Mouse (Mus musculus): ENCODE measurements around the gene Ckm. TPM values are rescaled to one million over a fixed set of nuclear protein-coding genes. Genes with fewer than 3 reads are reported as not detected.
A peak's percentile ranks its signal among the peaks of the same experiment; 100 is the strongest.

The Ckm gene
- total and polyA plus RNA-seq, 2 experiments from 2014 or later, result 4,665 to 5,632 TPM

GRCm38 (mm10) chr7:19457414-19458071 is 53.0 kb downstream of the Ckm start:
- Histone ChIP-seq H3K36me3 (replicated peaks; ENCODE audit: control insufficient read depth, insufficient read depth, low read length) (no peaks in the 10 kb centered on the region; the same call in 1 of the 2 replicates), H3K4me1 (ENCODE audit: control insufficient read depth, insufficient read depth) (peaks cover 14% of the 10 kb centered on the region), H3K9me3 (replicated peaks; ENCODE audit: control insufficient read depth, low read length) (no peaks in the 10 kb centered on the region), H3K9ac (replicated peaks; ENCODE audit: low read depth, low read length) (peak overlapping the region; percentile 87), H3K4me2 (ENCODE audit: low read depth, low read length) (peak overlapping the region; percentile 96), H3K4me3 (ENCODE audit: low read depth, low read length) (peak overlapping the region; percentile 79), H3K27me3 (ENCODE audit: control insufficient read depth, insufficient read depth, low read length) (0 out of 2 replicates have a peak, but pooled peaks cover 1% of the 10 kb centered on the region), H3K27ac (ENCODE audit: low read depth) (peak overlapping the region; percentile 69)
- DNase-seq (ENCODE audit: low spot score), result no peak
- TF ChIP-seq CTCF (IDR thresholded peaks at IDR 0.05; ENCODE audit: low read depth) (no peak), EP300 (IDR thresholded peaks at IDR 0.05; ENCODE audit: low read depth) (no peak)
- peak; percentile 1; the same call in 1 of the 2 replicates for ATAC-seq (ENCODE audit: insufficient read depth, low read depth)
- 10% methylated on average over 14 of the region's 14 CpGs for WGBS

- DNase-seq (ENCODE audit: low spot score) (peak; percentile 76), ATAC-seq (ENCODE audit: insufficient read depth, low read depth) (peak; percentile 75)
Measured at GRCm38 (mm10) chr7:19458072-19458486, 53.5 kb downstream of the Ckm start.

DNA sequence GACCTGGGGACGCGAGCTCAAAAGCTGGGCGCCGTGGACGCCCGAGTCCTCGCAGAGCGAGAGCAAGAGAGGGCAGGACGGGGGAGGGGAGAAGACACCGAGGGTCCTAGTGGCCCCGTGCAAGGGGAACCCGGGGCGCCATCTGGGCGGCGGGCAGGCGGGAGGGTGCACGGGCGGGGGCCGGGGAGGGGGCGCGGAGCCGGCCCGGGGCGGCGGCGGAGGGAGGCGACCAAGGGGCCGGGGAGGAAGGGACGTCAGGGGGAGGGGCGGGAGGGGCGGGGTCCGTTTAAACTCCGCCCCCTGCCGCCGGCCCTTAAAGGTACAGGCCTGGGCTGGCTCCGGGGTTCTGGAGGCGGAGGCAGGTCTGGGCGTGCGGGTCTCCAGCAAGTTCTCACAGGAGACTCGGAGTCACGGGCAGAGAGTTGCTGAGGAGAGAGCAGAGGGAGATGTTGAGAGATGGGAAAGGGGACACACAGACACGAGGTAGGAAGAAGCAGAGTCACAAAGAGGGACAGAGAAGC is 54.1 kb downstream of the Ckm start, which contains the start of gene Mark4:
Mark4 (minus strand) TSS at position 231 of the 521 bp plus-strand sequence.
- TF ChIP-seq EP300 (IDR thresholded peaks at IDR 0.05; ENCODE audit: low read depth) (no peak), CTCF (IDR thresholded peaks at IDR 0.05; ENCODE audit: low read depth) (no peak)
- peak within 1 kb of the TSS; percentile 96 for H3K4me2 ChIP-seq (ENCODE audit: low read depth, low read length)
- peak within 1 kb of the TSS; percentile 87 for H3K9ac ChIP-seq (replicated peaks; ENCODE audit: low read depth, low read length)
- WGBS, result under 1% methylated on average over 31 of the region's 42 CpGs
- ATAC-seq (ENCODE audit: insufficient read depth, low read depth) (peak; percentile 89), DNase-seq (ENCODE audit: low spot score) (peak; percentile 86)
- no peaks in the 10 kb centered on the region; the same call in 1 of the 2 replicates for H3K36me3 ChIP-seq (replicated peaks; ENCODE audit: control insufficient read depth, insufficient read depth, low read length)
- peaks cover 14% of the 10 kb centered on the region for H3K4me1 ChIP-seq (ENCODE audit: control insufficient read depth, insufficient read depth)
- H3K9me3 ChIP-seq (replicated peaks; ENCODE audit: control insufficient read depth, low read length), result no peaks in the 10 kb centered on the region
- H3K27ac ChIP-seq (ENCODE audit: low read depth), result peak within 1 kb of the TSS; percentile 69
- H3K4me3 ChIP-seq (ENCODE audit: low read depth, low read length), result peak within 1 kb of the TSS; percentile 79
- H3K27me3 ChIP-seq (ENCODE audit: control insufficient read depth, insufficient read depth, low read length), result 0 out of 2 replicates have a peak, but pooled peaks cover 3% of the 10 kb centered on the region

More at GRCm38 (mm10) chr7:19458072-19458486, 53.5 kb downstream of the Ckm start:
- Histone ChIP-seq H3K4me1 (ENCODE audit: control insufficient read depth, insufficient read depth) (peaks cover 14% of the 10 kb centered on the region), H3K9ac (replicated peaks; ENCODE audit: low read depth, low read length) (peak overlapping the region; percentile 87), H3K9me3 (replicated peaks; ENCODE audit: control insufficient read depth, low read length) (no peaks in the 10 kb centered on the region), H3K27me3 (ENCODE audit: control insufficient read depth, insufficient read depth, low read length) (0 out of 2 replicates have a peak, but pooled peaks cover 3% of the 10 kb centered on the region), H3K36me3 (replicated peaks; ENCODE audit: control insufficient read depth, insufficient read depth, low read length) (no peaks in the 10 kb centered on the region; the same call in 1 of the 2 replicates), H3K4me2 (ENCODE audit: low read depth, low read length) (peak overlapping the region; percentile 96), H3K4me3 (ENCODE audit: low read depth, low read length) (peak overlapping the region; percentile 79), H3K27ac (ENCODE audit: low read depth) (peak overlapping the region; percentile 69)
- under 1% methylated on average over 28 of the region's 31 CpGs for WGBS
- TF ChIP-seq CTCF (IDR thresholded peaks at IDR 0.05; ENCODE audit: low read depth) (peak; percentile 39), EP300 (IDR thresholded peaks at IDR 0.05; ENCODE audit: low read depth) (no peak)

- H3K9me3 ChIP-seq (replicated peaks; ENCODE audit: control insufficient read depth, low read length), result no peaks in the 10 kb centered on the region
- peak overlapping the region; percentile 96 for H3K4me2 ChIP-seq (ENCODE audit: low read depth, low read length)
- peak overlapping the region; percentile 7; the same call in 1 of the 2 replicates for H3K27ac ChIP-seq (ENCODE audit: low read depth)
- no peak for TF ChIP-seq CTCF (IDR thresholded peaks at IDR 0.05; ENCODE audit: low read depth)
- WGBS, result 15% methylated on average over 6 of the region's 6 CpGs
- peak overlapping the region; percentile 79 for H3K4me3 ChIP-seq (ENCODE audit: low read depth, low read length)
- ATAC-seq (ENCODE audit: insufficient read depth, low read depth), result no peak
- H3K4me1 ChIP-seq (ENCODE audit: control insufficient read depth, insufficient read depth), result peaks cover 14% of the 10 kb centered on the region
- H3K27me3 ChIP-seq (ENCODE audit: control insufficient read depth, insufficient read depth, low read length), result 0 out of 2 replicates have a peak, but pooled peaks cover 3% of the 10 kb centered on the region
- peak overlapping the region; percentile 87 for H3K9ac ChIP-seq (replicated peaks; ENCODE audit: low read depth, low read length)
- no peaks in the 10 kb centered on the region for H3K36me3 ChIP-seq (replicated peaks; ENCODE audit: control insufficient read depth, insufficient read depth, low read length)
- no peak for DNase-seq (ENCODE audit: low spot score)
Measured at GRCm38 (mm10) chr7:19459144-19459870, 54.7 kb downstream of the Ckm start.

DNA sequence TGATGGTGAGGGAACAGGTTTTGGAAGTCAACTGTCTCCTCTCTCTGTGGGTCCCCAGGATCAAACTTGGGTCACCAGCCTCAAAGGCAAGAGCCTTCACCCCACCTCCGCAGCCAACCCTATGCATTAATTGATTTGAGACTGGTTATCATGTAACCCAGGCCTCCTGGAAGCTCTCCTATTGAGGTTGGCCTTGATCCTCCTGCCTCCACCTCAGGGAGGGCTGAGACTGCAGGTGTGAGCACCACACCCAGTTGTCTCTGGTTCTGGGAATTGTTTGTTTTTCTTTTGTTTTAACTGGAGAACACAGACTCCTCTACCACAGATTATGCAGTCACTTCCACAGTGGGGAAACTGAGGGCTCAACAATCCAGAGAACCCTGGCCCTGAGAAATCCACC is 55.9 kb downstream of the Ckm start:
- 87% methylated on average over 1 of the region's 1 CpGs for WGBS

More for the DNA sequence above, 55.9 kb downstream of the Ckm start:
- ATAC-seq (ENCODE audit: insufficient read depth, low read depth), result no peak
- Histone ChIP-seq H3K27ac (ENCODE audit: low read depth) (no peak overlapping the region), H3K9me3 (replicated peaks; ENCODE audit: control insufficient read depth, low read length) (no peaks in the 10 kb centered on the region), H3K4me1 (ENCODE audit: control insufficient read depth, insufficient read depth) (peaks cover 14% of the 10 kb centered on the region), H3K4me3 (ENCODE audit: low read depth, low read length) (no peak overlapping the region), H3K4me2 (ENCODE audit: low read depth, low read length) (no peak overlapping the region), H3K9ac (replicated peaks; ENCODE audit: low read depth, low read length) (no peak overlapping the region), H3K36me3 (replicated peaks; ENCODE audit: control insufficient read depth, insufficient read depth, low read length) (no peaks in the 10 kb centered on the region), H3K27me3 (ENCODE audit: control insufficient read depth, insufficient read depth, low read length) (peaks cover 11% of the 10 kb centered on the region)
- no peak for DNase-seq (ENCODE audit: low spot score)
- TF ChIP-seq EP300 (IDR thresholded peaks at IDR 0.05; ENCODE audit: low read depth) (no peak), CTCF (IDR thresholded peaks at IDR 0.05; ENCODE audit: low read depth) (no peak)

Measured in heart, postnatal 0 days (tissue).